Mouse (Mus musculus): ENCODE measurements around the gene Olfr1058.
"Not testable (repeated sequence)": the region's sequence is repeated elsewhere in the genome, so short reads cannot be mapped to it uniquely, and the experiment has no call there.

Olfr1058 gene

GRCm38 (mm10) chr2:86388461-86388860 is at the start of gene Olfr1058:
Gene Olfr1058 (minus strand): TSS chr2:86388561.
- not testable (repeated sequence) for DNase-seq (ENCODE audit: low spot score)

- not testable (repeated sequence) for DNase-seq (ENCODE audit: low spot score)
Measured at GRCm38 (mm10) chr2:86428511-86428910, 40.1 kb upstream of the Olfr1058 start.

DNA sequence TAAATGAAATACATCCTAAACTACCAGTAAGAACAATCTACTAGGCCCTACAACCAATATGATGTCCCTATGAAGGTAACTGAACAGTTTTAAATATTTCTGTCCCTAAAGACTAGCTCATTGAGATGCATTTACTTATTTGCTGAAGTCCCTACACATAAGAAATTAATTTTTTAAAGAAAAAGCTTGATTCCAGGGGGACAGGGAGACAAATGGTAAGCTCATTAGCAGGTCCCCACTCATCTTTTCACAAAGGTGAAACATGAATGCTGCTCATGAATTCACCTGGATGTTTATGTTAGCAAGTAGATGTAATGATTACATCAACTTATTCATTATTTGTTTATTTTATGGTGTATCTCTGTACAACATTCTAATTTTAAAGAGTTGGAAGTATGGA is 38.3 kb upstream of the Olfr1058 start, which contains the start of gene Olfr1062:
Olfr1062 (minus strand) TSS at position 101 of the 400 bp plus-strand sequence.
- not testable (repeated sequence) for DNase-seq (ENCODE audit: low spot score)

- no peak for DNase-seq (ENCODE audit: low spot score)
Measured at GRCm38 (mm10) chr2:86413950-86414349, 25.6 kb upstream of the Olfr1058 start, which contains the start of gene Olfr1061. Gene Olfr1061 (minus strand): TSS chr2:86414050.

- DNase-seq (ENCODE audit: low spot score), result no peak
Measured at GRCm38 (mm10) chr2:86395114-86395513, 6.8 kb upstream of the Olfr1058 start.

GRCm38 (mm10) chr2:86378293-86378692 is 10.1 kb downstream of the Olfr1058 start, which contains the start of gene Olfr1057:
Gene Olfr1057 (minus strand): TSS chr2:86378393.
- no peak for DNase-seq (ENCODE audit: low spot score)

DNA sequence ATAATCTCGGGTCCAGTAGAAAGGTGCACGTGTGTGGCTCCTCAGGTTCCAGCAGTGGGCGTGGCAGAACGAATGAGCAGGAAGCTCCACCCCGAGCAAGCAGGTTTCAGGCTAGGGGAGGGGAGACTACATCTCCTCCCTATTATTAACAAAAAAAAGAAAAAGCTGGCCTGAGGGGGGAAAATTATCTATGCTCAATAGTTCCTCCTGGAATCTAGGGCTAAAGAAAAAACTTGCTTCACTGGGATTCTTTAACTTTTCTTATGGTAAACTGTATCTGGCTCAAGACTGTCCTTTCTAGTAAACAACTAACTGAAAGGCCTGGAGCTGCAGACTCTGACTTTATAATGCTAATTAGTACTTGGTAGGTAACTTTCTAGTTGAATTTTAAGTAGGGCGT is 22.0 kb downstream of the Olfr1058 start:
- not testable (repeated sequence) for DNase-seq (ENCODE audit: low spot score)

- no peak for DNase-seq (ENCODE audit: low spot score)
Measured at GRCm38 (mm10) chr2:86362369-86362768, 26.0 kb downstream of the Olfr1058 start, which contains the start of gene Olfr1056. Gene Olfr1056 (minus strand): TSS chr2:86362469.

DNA sequence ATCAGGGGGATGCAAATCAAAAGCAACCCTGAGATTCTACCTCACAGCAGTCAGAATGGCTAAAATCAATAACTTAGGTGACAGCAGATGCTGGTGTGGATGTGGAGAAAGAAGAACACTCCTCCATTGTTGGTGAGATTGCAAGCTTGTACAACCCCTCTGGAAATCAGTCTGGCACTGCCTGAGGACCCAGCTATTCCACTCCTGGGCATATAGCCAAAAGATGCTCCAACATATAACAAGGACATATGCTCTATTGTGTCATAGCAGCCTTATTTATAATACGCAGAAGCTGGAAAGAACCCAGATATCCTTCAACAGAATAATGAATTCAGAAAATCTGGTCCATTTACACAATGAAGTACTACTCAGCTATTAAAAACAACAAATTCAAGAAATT is 36.6 kb downstream of the Olfr1058 start:
- not testable (repeated sequence) for DNase-seq (ENCODE audit: low spot score)

GRCm38 (mm10) chr2:86350184-86350583 is 38.2 kb downstream of the Olfr1058 start, which contains the start of gene Olfr1055:
Gene Olfr1055 (minus strand): TSS chr2:86350284.
- no peak for DNase-seq (ENCODE audit: low spot score)

GRCm38 (mm10) chr2:86335333-86335732 is 53.0 kb downstream of the Olfr1058 start, which contains the start of gene Olfr1054:
Gene Olfr1054 (minus strand): TSS chr2:86335433.
- no peak for DNase-seq (ENCODE audit: low spot score)

Data from urinary bladder, postnatal 10 days (tissue).